Mouse (Mus musculus): ENCODE measurements around the gene Synm. TPM values are rescaled to one million over a fixed set of nuclear protein-coding genes. Genes with fewer than 3 reads are reported as not detected.

Gene Synm
- polyA plus RNA-seq, 1 experiment from 2014 or later = 1.9 TPM

DNA sequence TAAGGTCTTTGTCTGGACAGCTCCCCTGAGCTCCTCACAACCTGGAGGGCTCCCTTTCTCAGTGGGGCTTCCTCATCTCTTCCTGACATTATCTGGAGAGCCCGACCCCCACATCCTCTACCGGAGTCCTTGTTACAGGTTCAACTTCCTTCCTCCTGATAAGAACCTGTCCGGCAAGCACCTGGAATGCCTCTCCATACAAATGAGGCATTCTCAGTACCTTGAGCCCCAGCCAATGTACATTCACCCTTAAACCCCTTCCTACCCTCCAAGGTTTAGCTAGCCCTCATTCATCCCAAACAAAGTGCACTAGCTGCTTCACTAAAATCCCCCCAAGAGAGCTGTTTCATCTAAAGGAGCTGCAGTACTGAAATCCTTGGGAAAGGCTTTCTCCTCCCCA lies 16.1 kb upstream of the Synm start:
- no peak overlapping the region for H3K27ac ChIP-seq
- no peak overlapping the region for H3K4me2 ChIP-seq
- no peak overlapping the region for H3K9ac ChIP-seq
- no peak for ATAC-seq
- no peaks in the 10 kb centered on the region for H3K27me3 ChIP-seq
- 82% methylated on average over 3 of the region's 3 CpGs for WGBS
- no peaks in the 10 kb centered on the region for H3K9me3 ChIP-seq (replicated peaks)
- H3K4me1 ChIP-seq = no peaks in the 10 kb centered on the region
- H3K4me3 ChIP-seq = no peak overlapping the region
- H3K36me3 ChIP-seq (ENCODE audit: poor library complexity, severe bottlenecking) = no peaks in the 10 kb centered on the region

DNA sequence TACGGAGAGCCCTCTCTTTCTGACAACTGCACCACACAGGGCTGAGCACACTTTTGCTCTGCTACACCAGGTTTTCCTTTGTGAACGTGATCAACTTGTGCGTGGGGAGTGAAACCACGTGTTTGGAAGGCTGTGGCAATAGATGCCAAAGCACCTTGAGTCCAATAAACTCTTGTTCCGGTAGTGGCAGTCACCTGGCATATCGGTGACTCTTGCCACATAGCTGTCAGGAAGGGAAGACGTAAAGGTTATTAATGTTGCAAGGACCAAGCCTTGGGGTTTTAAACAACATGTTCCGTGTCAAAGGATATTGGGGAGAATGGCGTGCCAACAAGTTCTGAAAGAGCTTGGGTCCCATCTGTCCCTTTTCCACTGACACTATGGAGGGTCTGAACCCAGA lies 12.7 kb upstream of the Synm start:
- no peak overlapping the region for H3K4me3 ChIP-seq

GRCm38 (mm10) chr7:67769487-67769886 lies 9.9 kb upstream of the Synm start:
- no peaks in the 10 kb centered on the region for H3K4me1 ChIP-seq
- no peak overlapping the region for H3K9ac ChIP-seq
- H3K9me3 ChIP-seq (replicated peaks) = no peaks in the 10 kb centered on the region
- H3K27me3 ChIP-seq = no peaks in the 10 kb centered on the region
- H3K36me3 ChIP-seq (ENCODE audit: poor library complexity, severe bottlenecking) = no peaks in the 10 kb centered on the region
- no peak for ATAC-seq
- H3K4me3 ChIP-seq = no peak overlapping the region
- H3K27ac ChIP-seq = no peak overlapping the region
- H3K4me2 ChIP-seq = no peak overlapping the region
- 86% methylated on average over 5 of the region's 5 CpGs for WGBS

More for the DNA sequence above, 12.7 kb upstream of the Synm start:
- no peak overlapping the region for H3K27ac ChIP-seq
- H3K4me1 ChIP-seq = no peaks in the 10 kb centered on the region
- no peaks in the 10 kb centered on the region for H3K9me3 ChIP-seq (replicated peaks)
- no peak for ATAC-seq
- no peak overlapping the region for H3K9ac ChIP-seq
- WGBS = 92% methylated on average over 9 of the region's 9 CpGs
- no peaks in the 10 kb centered on the region for H3K27me3 ChIP-seq
- no peaks in the 10 kb centered on the region for H3K36me3 ChIP-seq (ENCODE audit: poor library complexity, severe bottlenecking)
- H3K4me2 ChIP-seq = no peak overlapping the region

DNA sequence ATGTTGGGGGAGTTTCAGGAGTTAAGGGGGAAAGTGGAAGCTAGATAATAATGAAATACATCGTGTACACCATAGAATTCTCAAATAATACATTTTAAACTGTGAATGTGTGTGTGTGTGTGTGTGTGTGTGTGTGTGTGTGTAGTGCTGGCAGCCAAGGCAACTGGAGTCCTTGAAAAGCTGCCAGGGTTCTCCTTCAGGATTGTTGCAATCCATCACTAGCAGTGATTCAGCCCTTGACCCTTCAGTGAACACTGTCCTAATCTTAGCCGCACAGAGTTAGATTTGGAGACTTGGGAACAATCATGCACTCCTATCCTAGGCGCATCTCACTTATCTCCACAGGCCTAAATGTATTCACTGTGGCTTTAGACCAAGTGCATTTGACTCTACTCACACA lies 8.6 kb upstream of the Synm start:
- H3K9me3 ChIP-seq (replicated peaks) = no peaks in the 10 kb centered on the region
- H3K9ac ChIP-seq = no peak overlapping the region
- WGBS = 93% methylated on average over 3 of the region's 3 CpGs
- no peaks in the 10 kb centered on the region for H3K27me3 ChIP-seq
- H3K27ac ChIP-seq = no peak overlapping the region
- H3K4me2 ChIP-seq = no peak overlapping the region
- no peak overlapping the region for H3K4me3 ChIP-seq
- no peak for ATAC-seq
- H3K36me3 ChIP-seq (ENCODE audit: poor library complexity, severe bottlenecking) = no peaks in the 10 kb centered on the region
- H3K4me1 ChIP-seq = no peaks in the 10 kb centered on the region

DNA sequence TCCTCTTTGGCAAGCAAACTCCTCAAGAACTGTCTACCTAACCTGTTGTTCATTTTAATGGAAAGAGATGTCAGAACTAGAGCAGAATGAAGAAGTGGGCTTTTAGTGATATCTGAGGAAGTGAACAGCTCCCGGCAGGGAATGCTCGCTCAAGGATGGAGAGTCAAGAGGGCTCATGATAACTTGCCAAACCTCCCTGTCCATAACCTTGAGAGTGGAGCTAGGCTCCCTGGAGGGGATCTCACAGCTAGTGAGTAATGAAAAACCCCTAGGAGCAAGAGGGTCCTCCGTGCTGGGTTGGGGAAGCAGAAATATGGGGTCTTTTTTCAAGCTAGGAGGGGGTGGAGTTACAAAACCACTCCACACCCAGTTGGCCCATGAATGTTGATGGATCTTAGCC lies 4.1 kb upstream of the Synm start:
- H3K9me3 ChIP-seq (replicated peaks) = no peaks in the 10 kb centered on the region
- WGBS = 74% methylated on average over 3 of the region's 3 CpGs

GRCm38 (mm10) chr7:67758858-67759628 lies 499 bp downstream of the Synm start:
- WGBS = under 1% methylated on average over 90 of the region's 92 CpGs
- peak overlapping the region; percentile 60 for H3K4me3 ChIP-seq
- no peaks in the 10 kb centered on the region for H3K36me3 ChIP-seq (ENCODE audit: poor library complexity, severe bottlenecking)
- peak overlapping the region; percentile 59 for H3K27ac ChIP-seq
- peak; percentile 84 for ATAC-seq
- peak overlapping the region; percentile 70 for H3K9ac ChIP-seq
- no peaks in the 10 kb centered on the region for H3K9me3 ChIP-seq (replicated peaks)
- H3K4me2 ChIP-seq = peak overlapping the region; percentile 99
- peaks cover 23% of the 10 kb centered on the region for H3K27me3 ChIP-seq
- H3K4me1 ChIP-seq = peaks cover 13% of the 10 kb centered on the region

More for the DNA sequence above, 4.1 kb upstream of the Synm start:
- peaks cover 6% of the 10 kb centered on the region for H3K27me3 ChIP-seq
- no peak for ATAC-seq
- H3K27ac ChIP-seq = no peak overlapping the region
- no peak overlapping the region for H3K4me2 ChIP-seq
- no peaks in the 10 kb centered on the region for H3K36me3 ChIP-seq (ENCODE audit: poor library complexity, severe bottlenecking)
- peaks cover 7% of the 10 kb centered on the region for H3K4me1 ChIP-seq
- H3K4me3 ChIP-seq = no peak overlapping the region
- H3K9ac ChIP-seq = no peak overlapping the region

DNA sequence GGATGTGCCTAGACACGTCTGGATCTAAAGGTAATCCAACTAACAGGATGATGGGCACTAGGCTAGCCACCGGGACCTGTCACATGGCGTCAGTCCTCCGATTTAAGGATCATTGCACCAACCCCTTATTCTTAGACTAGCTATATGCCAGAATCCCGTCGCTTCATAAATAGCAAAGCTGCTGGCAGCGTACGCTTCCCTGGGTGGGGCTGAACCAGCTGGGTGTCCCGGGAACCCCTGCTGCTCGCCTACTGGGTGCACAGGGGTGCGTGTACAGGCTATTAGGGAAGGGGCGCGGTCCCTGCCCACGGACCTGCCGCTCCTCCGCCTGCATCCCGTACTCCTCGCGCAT lies 1.1 kb downstream of the Synm start:
- H3K9me3 ChIP-seq (replicated peaks) = no peaks in the 10 kb centered on the region
- peak overlapping the region; percentile 70 for H3K9ac ChIP-seq
- H3K27ac ChIP-seq = peak overlapping the region; percentile 59
- H3K4me1 ChIP-seq = peaks cover 13% of the 10 kb centered on the region
- peak overlapping the region; percentile 99 for H3K4me2 ChIP-seq
- H3K36me3 ChIP-seq (ENCODE audit: poor library complexity, severe bottlenecking) = no peaks in the 10 kb centered on the region
- peak overlapping the region; percentile 60 for H3K4me3 ChIP-seq
- WGBS = under 1% methylated on average over 19 of the region's 19 CpGs
- ATAC-seq = no peak
- peaks cover 23% of the 10 kb centered on the region for H3K27me3 ChIP-seq

DNA sequence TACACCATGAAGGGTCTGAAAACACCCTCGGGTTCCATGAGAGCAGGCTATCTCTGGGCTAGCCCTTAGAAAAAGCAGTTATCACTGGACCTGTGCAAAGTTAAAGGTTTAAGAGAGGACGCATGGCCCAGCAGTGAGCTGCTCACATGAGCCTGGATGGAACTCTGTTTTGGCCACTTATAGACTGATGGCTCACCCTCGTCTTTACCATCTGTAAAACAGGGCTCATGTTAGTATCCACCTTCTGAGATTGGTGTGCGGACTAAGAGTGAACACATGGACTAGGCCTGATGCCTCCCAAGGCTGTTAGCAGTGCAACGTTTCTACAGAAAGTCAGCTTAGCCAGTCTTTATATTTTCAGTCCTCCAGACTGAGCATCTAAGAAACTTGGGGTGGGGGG lies 2.9 kb downstream of the Synm start:
- Histone ChIP-seq H3K9ac (no peak overlapping the region), H3K4me1 (peaks cover 13% of the 10 kb centered on the region), H3K27me3 (peaks cover 23% of the 10 kb centered on the region), H3K27ac (no peak overlapping the region), H3K36me3 (ENCODE audit: poor library complexity, severe bottlenecking) (no peaks in the 10 kb centered on the region), H3K4me3 (no peak overlapping the region), H3K9me3 (replicated peaks) (no peaks in the 10 kb centered on the region), H3K4me2 (no peak overlapping the region)
- no peak for ATAC-seq
- WGBS = 63% methylated on average over 5 of the region's 5 CpGs

GRCm38 (mm10) chr7:67755366-67755765 lies 4.2 kb downstream of the Synm start:
- Histone ChIP-seq H3K36me3 (ENCODE audit: poor library complexity, severe bottlenecking) (no peaks in the 10 kb centered on the region), H3K4me1 (peaks cover 13% of the 10 kb centered on the region), H3K27me3 (peaks cover 20% of the 10 kb centered on the region), H3K4me3 (no peak overlapping the region), H3K27ac (no peak overlapping the region), H3K4me2 (no peak overlapping the region), H3K9me3 (replicated peaks) (no peaks in the 10 kb centered on the region), H3K9ac (no peak overlapping the region)
- ATAC-seq = no peak
- 75% methylated on average over 7 of the region's 7 CpGs for WGBS

GRCm38 (mm10) chr7:67754606-67755005 lies 4.9 kb downstream of the Synm start:
- H3K4me1 ChIP-seq = peaks cover 10% of the 10 kb centered on the region
- ATAC-seq = no peak
- 78% methylated on average over 11 of the region's 11 CpGs for WGBS
- no peak overlapping the region for H3K4me3 ChIP-seq
- no peak overlapping the region for H3K9ac ChIP-seq
- H3K27ac ChIP-seq = no peak overlapping the region
- H3K36me3 ChIP-seq (ENCODE audit: poor library complexity, severe bottlenecking) = no peaks in the 10 kb centered on the region
- H3K9me3 ChIP-seq (replicated peaks) = no peaks in the 10 kb centered on the region
- H3K4me2 ChIP-seq = no peak overlapping the region
- peaks cover 20% of the 10 kb centered on the region for H3K27me3 ChIP-seq

DNA sequence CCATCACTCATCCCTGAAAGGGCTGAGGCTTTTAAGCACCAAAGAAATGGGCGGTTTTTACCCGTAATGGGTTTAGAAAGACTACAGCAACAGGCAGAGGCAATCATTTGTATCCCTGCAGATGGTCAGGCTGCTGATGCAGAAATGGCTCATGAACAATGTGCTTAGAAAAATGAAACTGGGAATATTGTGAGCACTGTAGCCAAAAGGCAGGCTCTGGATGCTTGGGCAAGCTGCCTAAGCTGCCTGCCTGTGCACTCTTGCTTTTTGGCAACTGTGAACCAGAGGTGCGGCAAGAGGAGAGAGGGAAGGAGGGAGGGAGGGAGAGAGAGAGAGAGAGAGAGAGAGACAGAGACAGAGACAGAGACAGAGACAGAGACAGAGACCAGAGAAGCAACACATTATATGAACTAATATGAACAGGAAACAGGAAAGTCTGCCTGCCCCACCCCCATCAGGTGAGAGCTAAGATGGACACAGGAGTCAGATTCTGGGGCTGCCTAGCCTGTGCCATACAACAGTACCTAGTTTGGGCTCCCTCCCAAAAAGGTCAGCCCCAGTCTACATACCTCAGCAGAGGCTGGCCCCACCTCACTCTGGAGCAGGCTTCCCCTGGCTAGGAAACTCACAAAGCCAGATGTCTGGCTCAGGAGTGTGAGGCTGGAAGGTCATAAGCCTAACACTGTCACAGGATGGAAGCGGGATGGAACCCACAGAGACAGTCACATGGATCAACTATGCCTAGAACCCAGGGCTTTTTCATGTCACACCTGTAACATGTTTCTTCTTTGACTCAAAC lies 9.9 kb downstream of the Synm start:
- Histone ChIP-seq H3K4me3 (no peak overlapping the region), H3K36me3 (ENCODE audit: poor library complexity, severe bottlenecking) (no peaks in the 10 kb centered on the region), H3K9me3 (replicated peaks) (no peaks in the 10 kb centered on the region), H3K9ac (no peak overlapping the region), H3K27ac (no peak overlapping the region), H3K4me1 (0 out of 2 replicates have a peak, but pooled peaks cover 5% of the 10 kb centered on the region), H3K27me3 (no peaks in the 10 kb centered on the region), H3K4me2 (no peak overlapping the region)
- 76% methylated on average over 4 of the region's 4 CpGs for WGBS
- ATAC-seq = no peak

GRCm38 (mm10) chr7:67747731-67748305 lies 11.7 kb downstream of the Synm start:
- ATAC-seq = no peak
- Histone ChIP-seq H3K27ac (no peak overlapping the region), H3K36me3 (ENCODE audit: poor library complexity, severe bottlenecking) (no peaks in the 10 kb centered on the region), H3K4me2 (no peak overlapping the region), H3K4me3 (no peak overlapping the region), H3K9ac (no peak overlapping the region), H3K9me3 (replicated peaks) (no peaks in the 10 kb centered on the region), H3K27me3 (no peaks in the 10 kb centered on the region), H3K4me1 (0 out of 2 replicates have a peak, but pooled peaks cover 5% of the 10 kb centered on the region)
- WGBS = 95% methylated on average over 4 of the region's 4 CpGs
